In the genomic region with DNA sequence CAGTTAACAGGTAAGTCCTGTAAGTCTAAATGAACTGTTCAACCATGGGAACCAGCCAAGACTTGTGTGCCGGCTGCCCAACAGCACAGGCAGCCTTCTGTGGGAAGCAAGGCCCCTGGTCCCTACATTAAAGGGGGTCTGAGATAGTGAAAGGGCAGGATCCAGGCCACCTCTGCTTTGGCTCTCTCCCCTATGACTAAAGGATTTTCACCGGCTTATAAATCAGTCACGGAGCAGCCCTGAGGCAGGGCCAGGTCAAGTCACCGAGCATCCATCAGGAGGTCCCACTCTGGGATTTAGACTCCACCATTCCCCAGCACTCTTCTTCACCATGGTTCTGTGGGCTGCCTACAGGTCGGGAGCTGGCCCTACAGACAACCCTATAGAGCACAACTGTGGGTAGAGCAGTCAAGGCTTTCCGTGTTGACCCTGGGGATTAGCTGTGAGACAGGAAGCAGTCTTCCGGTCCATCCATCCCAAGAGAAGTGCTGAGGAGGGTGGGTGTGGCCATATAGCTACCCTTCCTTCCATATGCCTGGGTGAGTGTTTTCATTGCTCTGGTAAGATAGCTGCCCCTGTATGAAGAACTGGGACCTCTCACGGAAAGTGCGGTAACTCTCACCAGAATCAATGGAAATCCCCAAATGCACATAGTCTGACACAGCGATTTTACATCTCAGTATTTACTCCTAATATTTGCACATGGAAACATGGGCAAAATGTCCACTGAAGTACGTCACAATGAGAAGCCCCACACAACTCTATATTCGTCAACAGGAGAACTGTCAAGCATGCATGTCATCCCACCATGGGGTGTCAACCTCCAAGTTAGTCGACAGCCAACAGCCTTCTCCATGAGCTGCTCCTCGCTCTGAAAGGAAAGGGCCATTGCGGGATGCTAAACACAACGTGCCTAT, we compare ENCODE assay signal across 11 mouse cellular contexts. TPM values are rescaled to one million over a fixed set of nuclear protein-coding genes. Genes with fewer than 3 reads are reported as not detected.
DNase-seq lines count a peak whose midpoint lies in the region; ATAC-seq and TF ChIP-seq lines count a peak whose summit lies in the region.
"Had no signal": no experiment of that assay in that cellular context is flagged by ENCODE, and none has a peak within 500 bp of the region (broad histone marks: within the 10 kb centered on the region; RNA-seq: fewer than 3 reads in every experiment).

No protein-coding gene starts in this region.

- no peak overlapping the region for H3K9ac ChIP-seq in forebrain, embryonic 15.5 days (replicated peaks)
- H3K9ac ChIP-seq in forebrain, embryonic 11.5 days (ENCODE audit: low read length) = no peak overlapping the region
- H3K9ac ChIP-seq in kidney, postnatal 0 days (ENCODE audit: low read depth, low read length) = no peak overlapping the region
- no peak overlapping the region for H3K9ac ChIP-seq in embryonic facial prominence, embryonic 13.5 days
- peak overlapping the region; percentile 5; the same call in 1 of the 2 replicates for H3K9ac ChIP-seq in liver, embryonic 16.5 days (ENCODE audit: low read depth, low read length)
- H3K9ac ChIP-seq: hindbrain, embryonic 15.5 days had no signal

- H3K27ac ChIP-seq in forebrain, embryonic 15.5 days (replicated peaks) = peak overlapping the region; percentile 36; the same call in 1 of the 2 replicates
- H3K27ac ChIP-seq in forebrain, embryonic 11.5 days (ENCODE audit: low read depth, low read length) = no peak overlapping the region
- H3K27ac ChIP-seq in kidney, postnatal 0 days = peak overlapping the region; percentile 77
- H3K27ac ChIP-seq in embryonic facial prominence, embryonic 13.5 days = peak overlapping the region; percentile 72
- H3K27ac ChIP-seq in liver, embryonic 16.5 days (ENCODE audit: low read length) = peak overlapping the region; percentile 62
- H3K27ac ChIP-seq: hindbrain, embryonic 15.5 days had no signal

- H3K36me3 ChIP-seq in forebrain, embryonic 15.5 days = peaks cover 4% of the 10 kb centered on the region; the same call in 1 of the 2 replicates
- H3K36me3 ChIP-seq in forebrain, embryonic 11.5 days (ENCODE audit: control insufficient read depth, insufficient read depth, low read length) = no peaks in the 10 kb centered on the region
- H3K36me3 ChIP-seq in kidney, postnatal 0 days (ENCODE audit: insufficient read depth, low read length) = peaks cover 2% of the 10 kb centered on the region; the same call in 1 of the 2 replicates
- H3K36me3 ChIP-seq in embryonic facial prominence, embryonic 13.5 days = peaks cover 12% of the 10 kb centered on the region
- H3K36me3 ChIP-seq in liver, embryonic 16.5 days (ENCODE audit: control insufficient read depth, insufficient read depth) = peaks cover 2% of the 10 kb centered on the region
- H3K36me3 ChIP-seq: hindbrain, embryonic 15.5 days had no signal

- H3K27me3 ChIP-seq in forebrain, embryonic 15.5 days = no peaks in the 10 kb centered on the region
- no peaks in the 10 kb centered on the region for H3K27me3 ChIP-seq in forebrain, embryonic 11.5 days (ENCODE audit: control insufficient read depth, insufficient read depth, low read length)
- H3K27me3 ChIP-seq in kidney, postnatal 0 days (ENCODE audit: insufficient read depth, low read length) = no peaks in the 10 kb centered on the region
- no peaks in the 10 kb centered on the region; the same call in 1 of the 2 replicates for H3K27me3 ChIP-seq in embryonic facial prominence, embryonic 13.5 days
- no peaks in the 10 kb centered on the region for H3K27me3 ChIP-seq in liver, embryonic 16.5 days (ENCODE audit: control insufficient read depth, insufficient read depth, low read depth, low read length)
- H3K27me3 ChIP-seq: hindbrain, embryonic 15.5 days had no signal

- DNase-seq in forebrain, embryonic 11.5 days (ENCODE audit: low spot score) = no peak
- DNase-seq in kidney, postnatal 0 days (ENCODE audit: low spot score) = no peak
- DNase-seq in kidney, postnatal 14 days = no peak
- DNase-seq in thymus, postnatal 4 days = no peak
- no peak for DNase-seq in left cerebral cortex, adult 18-20 months (ENCODE audit: low spot score in 2 of 2)
- DNase-seq: right cerebral cortex, adult 18-20 months; thymus, adult 2 months had no signal

- no peak for ATAC-seq in forebrain, embryonic 15.5 days (replicated peaks)
- ATAC-seq in forebrain, embryonic 11.5 days (replicated peaks; ENCODE audit: low FRiP score) = no peak
- ATAC-seq in kidney, postnatal 0 days (replicated peaks; ENCODE audit: low FRiP score, low read depth) = no peak
- no peak for ATAC-seq in embryonic facial prominence, embryonic 13.5 days (ENCODE audit: insufficient number of reproducible peaks, insufficient read depth, low FRiP score, low TSS enrichment, low read depth)
- no peak for ATAC-seq in liver, embryonic 16.5 days (ENCODE audit: low read depth)

- H3K4me1 ChIP-seq in forebrain, embryonic 15.5 days = peaks cover 86% of the 10 kb centered on the region
- H3K4me1 ChIP-seq in forebrain, embryonic 11.5 days (replicated peaks; ENCODE audit: control insufficient read depth, insufficient read depth, low read length) = peaks cover 48% of the 10 kb centered on the region
- H3K4me1 ChIP-seq in kidney, postnatal 0 days (replicated peaks; ENCODE audit: insufficient read depth, low read length) = peaks cover 70% of the 10 kb centered on the region
- peaks cover 87% of the 10 kb centered on the region for H3K4me1 ChIP-seq in embryonic facial prominence, embryonic 13.5 days
- peaks cover 79% of the 10 kb centered on the region for H3K4me1 ChIP-seq in liver, embryonic 16.5 days (ENCODE audit: control insufficient read depth, low read depth, low read length)

- WGBS in forebrain, embryonic 15.5 days = 63% methylated on average over 16 of the region's 16 CpGs
- WGBS in forebrain, embryonic 11.5 days = 56% methylated on average over 16 of the region's 16 CpGs
- 41% methylated on average over 16 of the region's 16 CpGs for WGBS in kidney, postnatal 0 days
- 31% methylated on average over 16 of the region's 16 CpGs for WGBS in embryonic facial prominence, embryonic 13.5 days
- WGBS in liver, embryonic 16.5 days (ENCODE audit: insufficient replicate concordance) = 39% methylated on average over 16 of the region's 16 CpGs

- no peak overlapping the region for H3K4me3 ChIP-seq in forebrain, embryonic 15.5 days
- H3K4me3 ChIP-seq in forebrain, embryonic 11.5 days (ENCODE audit: low read depth, low read length) = no peak overlapping the region
- H3K4me3 ChIP-seq in kidney, postnatal 0 days (replicated peaks; ENCODE audit: low read depth, low read length) = no peak overlapping the region
- no peak overlapping the region for H3K4me3 ChIP-seq in embryonic facial prominence, embryonic 13.5 days
- no peak overlapping the region for H3K4me3 ChIP-seq in liver, embryonic 16.5 days (ENCODE audit: low read depth, low read length)
- H3K4me3 ChIP-seq: hindbrain, embryonic 15.5 days had no signal

- no peaks in the 10 kb centered on the region for H3K9me3 ChIP-seq in forebrain, embryonic 15.5 days
- no peaks in the 10 kb centered on the region for H3K9me3 ChIP-seq in forebrain, embryonic 11.5 days (ENCODE audit: control insufficient read depth, low read length)
- no peaks in the 10 kb centered on the region for H3K9me3 ChIP-seq in kidney, postnatal 0 days (replicated peaks; ENCODE audit: low read length)
- no peaks in the 10 kb centered on the region for H3K9me3 ChIP-seq in embryonic facial prominence, embryonic 13.5 days
- H3K9me3 ChIP-seq in liver, embryonic 16.5 days (replicated peaks; ENCODE audit: control insufficient read depth, low read length) = no peaks in the 10 kb centered on the region
- H3K9me3 ChIP-seq: hindbrain, embryonic 15.5 days had no signal

- TF ChIP-seq CTCF in kidney, postnatal 0 days (IDR thresholded peaks at IDR 0.05; ENCODE audit: low read depth) = no peak

- no peak overlapping the region for H3K4me2 ChIP-seq in forebrain, embryonic 15.5 days (replicated peaks)
- no peak overlapping the region for H3K4me2 ChIP-seq in forebrain, embryonic 11.5 days (ENCODE audit: low read depth, low read length, severe bottlenecking)
- H3K4me2 ChIP-seq in kidney, postnatal 0 days (ENCODE audit: low read length) = no peak overlapping the region
- peak overlapping the region; percentile 9; the same call in 1 of the 2 replicates for H3K4me2 ChIP-seq in embryonic facial prominence, embryonic 13.5 days
- peak overlapping the region; percentile 48; the same call in 1 of the 2 replicates for H3K4me2 ChIP-seq in liver, embryonic 16.5 days (ENCODE audit: low read depth, low read length)
- H3K4me2 ChIP-seq: hindbrain, embryonic 15.5 days had no signal

RNA-seq across cellular contexts. Expression of a gene that starts 40.3 kb away (rescaled TPM):
- 13.1 and 13.3 TPM in 2 replicates for polyA plus RNA-seq in forebrain, embryonic 15.5 days (2015; fragmentation: Nextera tagmentation; extraction: Ambion mirVana)
- 8.2 and 9.7 TPM in 2 replicates for polyA plus RNA-seq in forebrain, embryonic 11.5 days (2014; fragmentation: Nextera tagmentation; extraction: Ambion mirVana)
- polyA plus RNA-seq in kidney, postnatal 0 days (2015; fragmentation: Nextera tagmentation; extraction: Ambion mirVana) = 5.4 and 6.6 TPM in 2 replicates
- 3.8 and 4.2 TPM in 2 replicates for polyA plus RNA-seq in embryonic facial prominence, embryonic 13.5 days (2015; fragmentation: Nextera tagmentation; extraction: Ambion mirVana)
- polyA plus RNA-seq in liver, embryonic 16.5 days (2015; fragmentation: Nextera tagmentation; extraction: Ambion mirVana) = 1.4 and 1.5 TPM in 2 replicates
- total RNA-seq in left cerebral cortex, adult 18-20 months (2021) = 10 to 100 TPM in 1 of 2 experiments, 1 to 10 TPM in 1; 8.3 to 12.9 TPM

Comparison
In these comparisons a context has a peak if more than half of its experiments do, and no peak if none do; other contexts are left out.
1. H3K4me2 ChIP-seq: peak in embryonic facial prominence, embryonic 13.5 days (single experiment) and liver, embryonic 16.5 days (single experiment); none in forebrain, embryonic 15.5 days (single experiment), forebrain, embryonic 11.5 days (single experiment) and kidney, postnatal 0 days (single experiment).